Mouse (Mus musculus) thymus, adult 2 months (tissue): ENCODE results near the gene H2-T24.

ENCODE experiments used
- CTCF ChIP-seq: fragments of 200-500 bp; IDR thresholded peaks from 2 replicates; pipeline ENCODE4 v1.5.1; 2012; ENCODE audit warnings: mild to moderate bottlenecking, control low read depth, low read length, moderate library complexity, borderline replicate concordance; ENCODE audit not compliant: control insufficient read depth, poor library complexity, insufficient read depth; ENCODE audit errors: extremely low read depth
- POLR2A ChIP-seq: fragments of 200-500 bp; IDR thresholded peaks from 2 replicates; pipeline ENCODE4 v1.6.1; 2012; ENCODE audit warnings: mild to moderate bottlenecking, low read length, control low read depth, moderate library complexity; ENCODE audit not compliant: control insufficient read depth, poor library complexity, insufficient read depth; ENCODE audit errors: extremely low read depth

DNA sequence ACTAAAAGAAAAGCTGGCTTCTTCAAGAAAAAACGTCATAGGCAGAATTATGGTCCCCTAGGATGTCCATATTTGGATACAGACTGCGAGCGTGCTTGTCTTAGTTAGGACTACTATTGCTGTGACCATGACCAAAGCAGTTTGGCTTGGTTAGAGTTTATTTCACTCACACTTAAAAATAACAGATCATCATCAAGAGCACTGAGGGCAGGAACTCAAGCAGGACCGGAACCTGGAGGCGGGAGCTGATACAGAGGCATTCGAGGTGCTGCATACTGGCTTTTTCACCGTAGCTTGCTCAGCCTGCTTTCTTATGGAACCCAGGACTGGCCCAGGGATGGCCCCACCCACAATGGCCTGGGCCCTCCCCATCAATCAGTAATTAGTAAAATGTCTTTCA, 17.0 kb downstream of the H2-T24 start:
- TF ChIP-seq CTCF (no peak), POLR2A (no peak)
